Mouse (Mus musculus) embryonic fibroblast, embryonic 13.5 days (primary cell): ENCODE data around the gene Clpp.

Source experiments
- CTCF ChIP-seq: IDR thresholded peaks from 2 replicates; pipeline ENCODE4 v1.5.1; 2011; ENCODE audit warnings: mild to moderate bottlenecking, control low read depth, low read length, moderate library complexity, borderline replicate concordance; ENCODE audit not compliant: insufficient read depth
- POLR2A ChIP-seq: IDR thresholded peaks from 2 replicates; pipeline ENCODE4 v1.6.1; 2011; ENCODE audit warnings: low read depth, mild to moderate bottlenecking, control low read depth, low read length, moderate library complexity

DNA sequence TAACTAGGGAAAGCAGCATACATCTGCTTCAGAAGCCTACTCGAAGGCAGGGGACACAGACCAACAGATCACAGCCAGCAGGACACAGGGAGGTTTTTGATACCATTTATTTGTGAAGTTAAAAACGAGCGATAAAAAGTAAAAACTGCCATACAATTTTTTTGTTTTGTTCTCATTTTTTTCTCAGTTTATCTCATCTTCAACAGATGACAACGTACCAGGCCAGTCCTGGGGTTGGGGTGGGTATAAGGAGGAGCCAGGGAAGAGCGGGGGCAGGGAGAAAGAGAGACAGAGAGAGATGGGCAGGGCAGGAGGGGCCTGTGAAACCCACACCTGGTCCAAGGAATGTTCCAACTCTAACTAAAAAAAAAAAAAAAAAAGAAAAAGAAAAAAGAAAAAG lies 30.9 kb downstream of the Clpp start:
- TF ChIP-seq CTCF (no peak), POLR2A (no peak)
